Mouse (Mus musculus) midbrain, embryonic 16.5 days (tissue): ENCODE measurements around the gene Gm4881. TPM values are rescaled to one million over a fixed set of nuclear protein-coding genes. Genes with fewer than 3 reads are reported as not detected.

ENCODE experiments used
- ATAC-seq: fragments of 200-750 bp; cut with Nextera tagmentation; 2 replicates; pipeline ENCODE4 v1.8.0; 2017; ENCODE audit warnings: moderate TSS enrichment
- H3K27ac ChIP-seq: fragments of 300-500 bp; sonication (generic); 2 replicates; pipeline ENCODE4 v1.5.1; 2014; ENCODE audit warnings: mild to moderate bottlenecking, low read length, mixed read lengths
- H3K27me3 ChIP-seq: fragments of 300-500 bp; sonication (generic); 2 replicates; pipeline ENCODE4 v1.6.1; 2014; ENCODE audit warnings: low read depth, low read length, mixed read lengths; ENCODE audit not compliant: control insufficient read depth, insufficient read depth
- H3K36me3 ChIP-seq: fragments of 300-500 bp; sonication (generic); 2 replicates; pipeline ENCODE4 v1.6.1; 2014; ENCODE audit warnings: mild to moderate bottlenecking, low read length, moderate library complexity, mixed read lengths; ENCODE audit not compliant: control insufficient read depth, insufficient read depth
- H3K4me1 ChIP-seq: fragments of 300-500 bp; sonication (generic); 2 replicates; pipeline ENCODE4 v1.6.1; 2014; ENCODE audit warnings: mild to moderate bottlenecking, low read length, mixed read lengths; ENCODE audit not compliant: control insufficient read depth, insufficient read depth
- H3K4me2 ChIP-seq: fragments of 300-500 bp; sonication (generic); 2 replicates; pipeline ENCODE4 v1.6.1; 2014; ENCODE audit warnings: mild to moderate bottlenecking, low read length, mixed read lengths
- H3K4me3 ChIP-seq: fragments of 300-500 bp; sonication (generic); 2 replicates; pipeline ENCODE4 v1.5.1; 2014; ENCODE audit warnings: low read depth, mild to moderate bottlenecking, low read length, moderate library complexity, mixed read lengths
- H3K9ac ChIP-seq: fragments of 300-500 bp; sonication (generic); 2 replicates; pipeline ENCODE4 v1.6.1; 2014; ENCODE audit warnings: low read depth, low read length, mixed read lengths
- H3K9me3 ChIP-seq: fragments of 300-500 bp; sonication (generic); replicated peaks from 2 replicates; pipeline ENCODE4 v1.6.1; 2014; ENCODE audit warnings: mild to moderate bottlenecking, low read length, mixed read lengths; ENCODE audit not compliant: control insufficient read depth, poor library complexity, severe bottlenecking
- WGBS: fragments of 180-500 bp; shearing (Covaris S2); extraction: QIAGEN DNeasy Blood & Tissue Kit; methylation state at CpG from one replicate; pipeline ENCODE4 v1.1.7; 2014; 5-methylcytosine and 5-hydroxymethylcytosine counted together
- polyA plus RNA-seq: library from polyadenylated mRNA; unstranded; fragments of >200 nt; fragmentation: Nextera tagmentation; extraction: Ambion mirVana; gene quantifications from 2 replicates; pipeline ENCODE4 v1.2.1, GENCODE M21; 2015

The Gm4881 gene
- polyA plus RNA-seq, 1 experiment from 2014 or later, result 4.5 TPM

DNA sequence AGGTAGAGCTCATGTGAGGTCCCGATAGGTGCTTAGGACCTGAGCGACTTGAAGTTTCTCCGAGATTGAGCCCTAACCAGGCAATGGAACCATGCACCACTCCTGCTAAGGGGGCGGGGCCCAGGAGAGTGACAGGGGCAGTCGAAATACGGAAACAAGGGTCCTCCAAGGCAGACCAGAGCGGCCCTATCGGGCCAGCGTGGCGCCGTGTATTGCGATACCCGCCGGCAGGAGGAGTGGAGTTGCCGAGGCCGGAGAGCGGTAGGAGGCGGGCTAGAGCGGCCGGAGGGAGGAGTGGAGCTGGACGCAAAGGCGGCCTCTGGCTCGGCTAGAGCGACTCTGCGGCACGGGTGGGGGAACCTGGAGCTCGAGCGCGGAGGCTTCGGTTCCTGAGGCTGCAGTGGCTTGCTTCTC, 40.2 kb downstream of the Gm4881 start:
- H3K4me1 ChIP-seq, result peaks cover 29% of the 10 kb centered on the region
- H3K36me3 ChIP-seq, result no peaks in the 10 kb centered on the region; the same call in 1 of the 2 replicates
- peak overlapping the region; percentile 88 for H3K4me2 ChIP-seq
- 0% methylated on average over 28 of the region's 30 CpGs for WGBS
- peak overlapping the region; percentile 74 for H3K9ac ChIP-seq
- peak; percentile 98 for ATAC-seq
- no peaks in the 10 kb centered on the region for H3K9me3 ChIP-seq
- peak overlapping the region; percentile 55 for H3K4me3 ChIP-seq
- peak overlapping the region; percentile 82 for H3K27ac ChIP-seq
- H3K27me3 ChIP-seq, result no peaks in the 10 kb centered on the region

DNA sequence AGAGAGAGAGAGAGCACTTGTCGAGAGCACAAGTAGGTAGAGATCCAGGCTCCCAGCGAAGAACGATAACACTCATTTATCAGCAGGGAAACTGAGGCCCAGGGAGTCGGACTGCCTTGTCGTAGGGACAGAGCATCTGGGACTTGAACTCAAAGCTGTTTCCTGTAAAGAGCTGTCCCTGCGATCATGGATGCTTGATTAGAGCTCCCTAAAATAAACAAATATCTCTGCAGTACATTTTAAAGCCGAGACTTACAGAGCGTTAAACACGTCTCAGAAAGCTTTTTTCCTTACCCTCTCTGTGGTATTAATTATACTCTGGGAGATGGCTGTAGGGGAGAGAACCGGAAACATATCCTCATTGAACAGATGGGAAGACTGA, 40.9 kb downstream of the Gm4881 start:
- ATAC-seq, result no peak
- Histone ChIP-seq H3K4me3 (peak overlapping the region; percentile 59), H3K27me3 (no peaks in the 10 kb centered on the region), H3K4me1 (peaks cover 29% of the 10 kb centered on the region), H3K9me3 (no peaks in the 10 kb centered on the region), H3K9ac (peak overlapping the region; percentile 82; the same call in 1 of the 2 replicates), H3K4me2 (peak overlapping the region; percentile 88), H3K36me3 (no peaks in the 10 kb centered on the region; the same call in 1 of the 2 replicates), H3K27ac (no peak overlapping the region)
- WGBS, result 54% methylated on average over 10 of the region's 10 CpGs

DNA sequence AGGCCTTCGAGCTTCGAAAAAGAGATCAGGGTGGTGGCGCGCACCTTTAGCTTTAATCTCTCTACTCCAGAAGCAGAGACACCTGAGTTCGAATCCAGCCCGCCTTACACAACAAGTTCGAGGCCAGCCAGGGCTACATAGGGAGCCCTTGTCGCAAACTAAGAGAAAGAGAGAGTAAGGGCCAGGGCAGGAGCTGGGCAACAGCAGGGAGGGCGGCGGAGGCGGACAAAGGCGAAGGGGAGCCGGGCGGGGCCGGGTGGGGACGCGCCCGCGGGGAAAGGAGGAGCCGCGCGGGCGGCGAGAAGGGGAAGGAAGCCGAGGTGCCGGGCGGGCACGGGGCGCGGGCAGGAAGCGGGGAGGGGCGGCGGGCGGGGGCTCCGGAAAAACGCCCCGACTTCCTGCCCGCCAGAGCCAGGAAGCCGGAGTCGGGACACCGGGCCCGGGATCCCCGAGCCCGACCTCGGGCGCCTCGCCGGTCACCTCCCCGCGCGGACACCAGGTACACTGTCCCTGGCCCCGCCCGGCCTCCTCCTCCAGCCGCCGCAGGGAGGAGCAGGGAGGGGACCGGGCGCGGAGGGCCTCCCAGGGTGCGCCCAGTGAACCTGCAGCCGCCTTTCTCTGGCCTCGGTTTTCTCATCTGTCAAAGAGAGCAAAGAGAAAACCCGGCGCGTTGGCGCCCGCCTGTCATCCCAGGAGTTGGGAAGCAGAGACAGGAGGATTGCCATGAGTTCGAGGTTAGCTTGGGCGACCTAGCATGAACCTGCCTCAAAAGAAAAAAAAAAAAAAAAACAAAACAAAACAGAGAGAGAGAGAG, 41.5 kb downstream of the Gm4881 start, which contains the start of gene Arhgef1:
Gene Arhgef1, plus strand, starts transcription at position 283 of the 814 bp plus-strand sequence.
- Histone ChIP-seq H3K4me3 (peak within 1 kb of the TSS; percentile 59), H3K4me2 (peak within 1 kb of the TSS; percentile 88), H3K9ac (peak within 1 kb of the TSS; percentile 82), H3K9me3 (no peaks in the 10 kb centered on the region), H3K27me3 (no peaks in the 10 kb centered on the region), H3K27ac (peak within 1 kb of the TSS; percentile 51), H3K36me3 (no peaks in the 10 kb centered on the region), H3K4me1 (peaks cover 29% of the 10 kb centered on the region)
- WGBS, result 9% methylated on average over 43 of the region's 68 CpGs
- no peak for ATAC-seq

DNA sequence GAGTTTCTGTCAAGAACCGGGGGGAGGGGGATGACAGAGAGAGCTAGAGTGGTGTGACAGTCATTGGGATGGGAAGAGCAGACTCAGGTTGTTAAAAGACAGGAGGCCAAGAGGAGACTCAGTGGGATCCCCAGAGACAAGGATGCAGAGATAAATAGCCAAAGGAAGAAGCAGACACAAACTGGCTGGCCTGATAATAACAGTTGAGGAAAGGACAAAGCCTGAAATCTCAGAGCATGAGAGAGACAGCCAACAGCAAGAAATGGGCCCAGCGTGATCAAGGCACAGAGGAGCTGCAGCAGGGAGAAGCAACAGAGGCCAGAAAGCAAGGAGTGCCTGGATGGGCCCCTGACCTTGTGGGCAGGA, 42.0 kb downstream of the Gm4881 start:
- ATAC-seq, result no peak
- 67% methylated on average over 2 of the region's 2 CpGs for WGBS

DNA sequence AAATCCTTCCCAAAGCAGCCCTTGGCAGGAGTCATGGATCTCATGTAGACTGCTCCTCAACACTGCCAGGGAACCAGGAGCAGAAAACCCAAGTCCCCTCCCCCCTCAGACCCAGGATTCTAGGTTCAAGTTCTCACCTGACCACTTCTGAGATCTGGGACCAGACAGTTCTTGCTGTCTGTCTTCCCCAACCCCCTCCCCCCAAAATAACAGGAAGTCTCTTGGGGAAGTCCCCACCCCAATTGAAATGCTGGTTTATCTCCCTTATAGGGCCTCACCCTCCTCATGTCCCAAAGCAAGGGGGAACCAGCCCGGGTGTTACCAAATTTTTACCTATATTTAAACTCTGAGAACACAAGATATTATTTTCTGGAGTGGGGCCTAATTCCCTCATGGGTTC, 42.5 kb downstream of the Gm4881 start:
- Histone ChIP-seq H3K27me3 (no peaks in the 10 kb centered on the region), H3K4me1 (peaks cover 24% of the 10 kb centered on the region), H3K9ac (no peak overlapping the region), H3K9me3 (no peaks in the 10 kb centered on the region), H3K4me2 (no peak overlapping the region), H3K4me3 (no peak overlapping the region), H3K27ac (no peak overlapping the region), H3K36me3 (no peaks in the 10 kb centered on the region)
- ATAC-seq, result no peak
- WGBS, result 96% methylated on average over 1 of the region's 1 CpGs

More for the DNA sequence above, 42.0 kb downstream of the Gm4881 start:
- peak overlapping the region; percentile 51 for H3K27ac ChIP-seq
- H3K4me2 ChIP-seq, result peak overlapping the region; percentile 88; the same call in 1 of the 2 replicates
- H3K36me3 ChIP-seq, result no peaks in the 10 kb centered on the region
- peaks cover 25% of the 10 kb centered on the region for H3K4me1 ChIP-seq
- no peaks in the 10 kb centered on the region for H3K27me3 ChIP-seq
- H3K4me3 ChIP-seq, result peak overlapping the region; percentile 59
- peak overlapping the region; percentile 82 for H3K9ac ChIP-seq
- no peaks in the 10 kb centered on the region for H3K9me3 ChIP-seq

DNA sequence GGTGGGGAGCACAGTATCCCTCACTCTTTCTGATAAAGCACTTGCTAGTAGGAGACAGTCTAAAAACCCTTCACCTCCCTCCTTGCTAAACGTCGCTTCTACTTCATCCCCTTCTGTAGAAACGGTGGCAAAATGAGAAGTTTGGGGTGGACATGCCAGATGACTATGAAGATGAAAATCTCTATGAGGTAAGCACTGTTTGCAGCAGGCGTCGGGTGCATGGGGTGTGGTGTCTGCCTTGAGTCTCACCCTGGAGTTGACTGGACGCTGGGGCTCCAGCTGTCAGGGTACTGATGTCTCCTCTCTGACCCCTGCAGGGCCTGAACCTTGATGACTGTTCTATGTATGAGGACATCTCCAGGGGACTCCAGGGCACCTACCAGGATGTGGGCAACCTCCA, 43.2 kb downstream of the Gm4881 start:
- H3K4me3 ChIP-seq, result no peak overlapping the region
- H3K27ac ChIP-seq, result no peak overlapping the region
- ATAC-seq, result no peak
- H3K9me3 ChIP-seq, result no peaks in the 10 kb centered on the region
- H3K4me1 ChIP-seq, result peaks cover 19% of the 10 kb centered on the region
- H3K9ac ChIP-seq, result no peak overlapping the region
- H3K4me2 ChIP-seq, result no peak overlapping the region
- whole genome bisulfite sequencing, result 78% methylated on average over 6 of the region's 6 CpGs
- H3K36me3 ChIP-seq, result no peaks in the 10 kb centered on the region
- no peaks in the 10 kb centered on the region for H3K27me3 ChIP-seq

DNA sequence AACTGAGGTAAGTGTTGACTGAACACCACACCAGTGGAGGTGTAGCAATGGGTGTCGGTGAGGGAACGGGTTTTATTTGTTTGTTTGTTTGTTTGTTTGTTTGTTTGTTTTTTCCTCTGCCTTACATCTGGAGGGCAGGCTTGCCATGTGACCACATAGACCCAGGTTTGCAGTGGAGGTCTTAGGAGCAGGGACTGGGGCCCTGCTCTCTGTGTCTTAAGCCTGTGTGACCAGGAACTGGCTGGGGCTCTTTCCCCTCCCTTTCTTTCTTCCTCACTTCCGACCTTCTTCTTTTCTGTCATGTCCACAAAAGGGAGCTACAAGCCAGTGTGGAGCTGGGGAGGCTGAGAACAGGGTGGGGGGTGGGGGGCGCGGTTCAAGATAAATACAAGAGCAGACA, 46.3 kb downstream of the Gm4881 start:
- no peak overlapping the region for H3K4me3 ChIP-seq
- peaks cover 3% of the 10 kb centered on the region for H3K4me1 ChIP-seq
- H3K27me3 ChIP-seq, result no peaks in the 10 kb centered on the region
- H3K27ac ChIP-seq, result no peak overlapping the region
- ATAC-seq, result no peak
- WGBS, result 74% methylated on average over 5 of the region's 5 CpGs
- H3K36me3 ChIP-seq, result no peaks in the 10 kb centered on the region
- H3K9me3 ChIP-seq, result no peaks in the 10 kb centered on the region
- no peak overlapping the region for H3K9ac ChIP-seq
- H3K4me2 ChIP-seq, result no peak overlapping the region

DNA sequence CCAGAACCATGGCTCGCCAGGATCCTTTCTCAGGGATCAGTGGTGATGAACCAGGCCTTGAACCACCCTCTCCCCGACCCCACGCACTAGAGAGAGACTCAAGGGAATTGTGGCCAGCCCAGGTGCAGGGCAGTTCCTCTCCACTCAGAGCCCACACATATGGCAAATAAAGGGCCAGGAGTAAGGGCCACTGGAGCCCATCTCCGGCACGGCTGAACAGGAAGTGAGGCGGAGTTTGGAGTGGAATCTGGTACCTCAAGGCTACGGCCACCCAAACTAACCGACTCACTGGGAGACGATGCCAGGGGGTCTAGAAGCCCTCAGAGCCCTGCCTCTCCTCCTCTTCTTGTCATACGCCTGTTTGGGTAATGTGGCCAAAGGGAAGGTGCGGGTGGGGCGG, 47.1 kb downstream of the Gm4881 start, which contains the start of gene Cd79a:
Gene Cd79a, plus strand, starts transcription at position 158 of the 400 bp plus-strand sequence.
- no peaks in the 10 kb centered on the region for H3K36me3 ChIP-seq
- no peak for ATAC-seq
- no peaks in the 10 kb centered on the region for H3K4me1 ChIP-seq
- H3K4me2 ChIP-seq, result no peak within 1 kb of the TSS
- 90% methylated on average over 12 of the region's 12 CpGs for WGBS
- H3K9me3 ChIP-seq, result no peaks in the 10 kb centered on the region
- no peak within 1 kb of the TSS for H3K9ac ChIP-seq
- no peak within 1 kb of the TSS for H3K4me3 ChIP-seq
- no peak within 1 kb of the TSS for H3K27ac ChIP-seq
- H3K27me3 ChIP-seq, result no peaks in the 10 kb centered on the region

DNA sequence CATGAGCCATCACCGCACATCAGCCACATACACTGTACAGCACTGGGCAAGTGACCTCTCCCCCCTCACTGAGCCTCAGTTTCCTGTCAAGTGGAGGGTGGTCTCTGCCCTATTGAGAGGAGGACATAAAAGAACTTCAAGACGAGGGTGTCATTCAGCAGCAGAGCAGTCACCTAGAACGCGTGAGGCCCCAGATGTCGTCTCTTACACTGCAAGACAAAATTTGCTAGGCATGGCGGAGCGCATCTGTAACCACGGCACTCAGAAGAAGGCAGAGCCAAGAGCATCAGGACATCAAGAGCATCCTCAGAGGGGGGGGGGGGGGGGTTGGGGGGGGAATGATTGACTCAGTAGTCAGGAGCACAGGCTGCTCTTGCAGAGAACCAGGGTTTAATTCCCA, 48.0 kb downstream of the Gm4881 start:
- Histone ChIP-seq H3K4me1 (no peaks in the 10 kb centered on the region), H3K27ac (no peak overlapping the region), H3K27me3 (no peaks in the 10 kb centered on the region), H3K9me3 (no peaks in the 10 kb centered on the region), H3K4me2 (no peak overlapping the region), H3K9ac (no peak overlapping the region), H3K36me3 (no peaks in the 10 kb centered on the region), H3K4me3 (no peak overlapping the region)
- ATAC-seq, result no peak
- 74% methylated on average over 8 of the region's 8 CpGs for WGBS
